Mouse (Mus musculus) liver (tissue): Measurements from ENCODE around the gene Dnajb12.

Experiments
- DNase-seq: peaks from one replicate; pipeline ENCODE4 v3.0.0-alpha.2; 2020; ENCODE audit warnings: mixed read lengths

Gene Dnajb12

DNA sequence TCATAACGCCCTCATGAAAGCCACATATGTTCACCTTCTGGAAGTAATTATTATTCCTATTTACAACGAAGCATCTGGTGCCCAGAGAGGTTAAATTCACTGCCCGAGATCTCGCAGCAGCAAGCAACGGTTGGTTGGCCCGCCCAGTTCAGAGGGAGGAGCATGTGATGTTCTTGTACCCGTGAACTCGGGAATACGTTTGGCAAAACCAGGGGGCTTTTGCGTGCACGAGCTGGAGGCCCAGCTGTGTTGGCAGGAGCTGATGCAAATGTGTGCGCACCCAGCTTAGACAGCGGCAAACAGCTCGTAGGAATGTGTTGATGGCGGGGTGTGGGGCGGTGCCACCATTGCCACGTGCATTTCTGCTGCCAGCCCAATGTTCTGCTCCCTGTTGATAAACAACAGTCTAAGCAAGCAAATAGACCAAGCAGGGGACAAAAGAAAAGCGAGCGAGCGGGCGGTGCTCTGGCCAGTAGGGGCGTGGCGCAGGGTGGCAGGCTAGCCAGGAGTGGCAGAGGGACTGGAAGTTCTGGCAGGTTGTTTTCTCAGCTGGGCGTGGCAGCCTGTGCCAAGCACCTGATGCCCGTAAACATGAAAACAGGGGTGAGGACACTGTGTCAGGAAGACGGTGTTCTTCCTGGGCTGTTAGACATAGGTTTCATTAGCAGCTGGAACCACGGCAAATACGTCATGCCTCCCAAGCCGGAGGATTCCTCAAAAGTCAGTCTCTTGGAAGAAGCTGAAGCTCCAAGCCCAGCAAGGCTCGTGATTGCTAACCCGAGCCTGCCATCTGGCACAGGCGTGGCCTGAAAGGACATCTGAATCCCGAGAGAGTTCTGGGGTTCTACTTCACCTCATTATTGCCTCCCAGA is 41.7 kb downstream of the Dnajb12 start:
- DNase-seq: peak; percentile 77

DNA sequence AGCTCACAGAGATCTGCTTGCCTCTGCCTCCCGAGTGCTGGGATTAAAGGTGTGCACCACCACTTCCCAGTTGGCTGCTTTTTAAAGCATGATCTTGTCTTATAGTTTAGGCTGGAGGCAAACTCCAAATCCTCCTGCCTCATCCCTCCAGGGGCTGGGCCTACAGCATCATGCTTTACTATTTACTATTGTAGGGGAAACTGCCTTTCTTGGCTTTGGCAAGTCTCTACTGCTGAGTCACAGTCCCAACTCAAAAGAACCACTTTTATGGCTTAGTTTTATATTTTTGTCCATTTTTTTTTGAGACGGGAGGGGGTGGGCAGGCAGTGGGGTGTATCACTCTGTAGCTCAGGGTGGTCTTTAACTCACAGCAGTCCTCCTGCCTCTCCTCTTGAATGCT is 44.1 kb downstream of the Dnajb12 start:
- DNase-seq: no peak

DNA sequence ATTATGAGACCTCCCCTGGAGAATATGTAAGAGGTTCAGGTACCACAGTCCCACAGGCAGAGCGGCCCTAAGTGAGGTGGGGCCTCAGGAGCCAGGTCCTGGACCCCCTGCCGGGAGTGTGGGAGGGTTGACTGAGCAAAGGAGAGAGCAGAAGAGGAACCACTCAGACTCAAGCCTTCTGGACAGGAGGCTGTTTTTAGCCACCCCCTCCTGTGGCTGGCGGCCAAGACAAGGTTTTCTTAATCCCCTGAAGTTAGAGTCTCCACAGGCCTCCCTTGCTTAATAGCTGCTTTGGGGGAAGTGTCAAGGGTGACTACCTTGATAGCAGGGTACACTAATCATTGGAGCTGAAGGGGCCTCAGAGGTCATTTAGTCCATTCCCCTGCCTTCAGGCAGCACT is 44.9 kb downstream of the Dnajb12 start:
- DNase-seq: no peak

DNA sequence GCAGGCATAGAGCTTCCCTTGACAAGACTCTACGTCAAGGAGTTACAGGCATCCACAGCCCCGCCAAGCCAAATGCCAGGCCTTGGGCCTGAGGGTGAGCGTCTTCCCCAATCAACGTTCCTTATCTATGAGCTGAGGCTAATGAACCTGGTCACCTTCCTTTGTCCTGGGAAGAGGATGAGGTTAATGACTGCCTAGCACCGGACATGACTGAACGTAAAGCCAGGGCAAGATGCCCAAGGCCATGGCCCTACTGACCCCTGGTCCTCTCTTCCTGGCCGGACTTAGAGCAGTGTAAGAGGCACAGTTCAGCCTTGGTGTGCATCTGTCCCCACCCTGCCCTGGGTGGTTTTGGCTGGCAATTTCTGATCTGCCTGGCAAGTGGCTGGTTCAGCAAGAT is 49.8 kb downstream of the Dnajb12 start:
- DNase-seq: no peak

DNA sequence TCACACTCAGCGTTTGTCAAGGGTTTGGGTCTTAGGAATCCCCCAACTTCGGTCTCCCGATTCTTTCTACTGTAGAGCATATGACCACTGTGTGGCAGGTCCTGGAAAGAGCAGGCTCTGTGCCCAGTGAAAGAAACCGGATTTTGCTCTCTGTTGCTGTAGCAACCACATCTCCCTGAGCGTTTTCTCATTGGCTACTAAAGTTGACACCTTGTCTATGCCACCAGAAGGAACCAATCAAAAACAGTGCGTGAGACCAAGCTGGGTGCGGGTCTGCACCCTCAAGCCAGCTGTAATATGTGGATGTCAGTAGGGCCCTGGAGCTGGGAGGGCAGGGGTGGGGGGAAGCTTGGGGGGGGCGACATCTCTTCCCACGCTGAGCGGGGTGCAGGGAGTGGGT is 51.6 kb downstream of the Dnajb12 start:
- DNase-seq: no peak

DNA sequence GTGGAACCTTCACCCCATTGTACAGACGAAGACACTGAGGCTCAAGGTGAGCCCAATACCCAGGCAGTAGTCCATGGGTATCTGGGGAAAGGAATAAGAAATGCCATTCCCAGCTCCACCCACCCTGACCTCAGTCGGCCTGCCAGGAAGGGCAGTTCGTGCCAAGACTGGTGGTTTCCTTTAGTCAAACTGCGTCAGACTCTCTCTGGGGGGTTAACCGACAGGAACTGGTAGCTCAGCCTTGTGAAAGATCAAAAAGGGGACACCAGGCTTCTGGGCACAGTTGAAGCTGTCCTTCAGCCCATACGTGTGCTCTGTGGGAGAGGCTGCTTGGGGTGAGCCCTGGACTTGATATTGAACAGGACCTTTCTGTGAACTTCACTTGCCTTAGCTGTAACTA is 53.2 kb downstream of the Dnajb12 start:
- DNase-seq: no peak

DNA sequence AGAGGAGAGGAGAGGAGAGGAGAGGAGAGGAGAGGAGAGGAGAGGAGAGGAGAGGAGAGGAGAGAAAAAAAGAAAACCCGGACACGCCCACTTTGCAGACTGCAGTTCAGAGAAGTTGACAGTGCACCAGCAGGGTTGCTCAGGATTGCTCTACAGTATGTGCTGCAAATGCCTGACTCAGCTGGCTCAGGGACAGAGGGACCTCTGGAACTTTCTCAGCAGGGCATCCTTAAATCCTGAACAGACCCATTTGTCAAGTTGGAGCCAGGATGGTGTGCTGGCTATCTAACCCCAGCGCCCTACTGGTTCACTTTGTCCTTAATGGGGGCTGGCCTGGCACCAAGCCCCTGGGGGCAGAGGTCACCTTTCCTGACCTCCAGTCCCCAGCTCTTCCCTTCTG is 54.7 kb downstream of the Dnajb12 start:
- DNase-seq: no peak

DNA sequence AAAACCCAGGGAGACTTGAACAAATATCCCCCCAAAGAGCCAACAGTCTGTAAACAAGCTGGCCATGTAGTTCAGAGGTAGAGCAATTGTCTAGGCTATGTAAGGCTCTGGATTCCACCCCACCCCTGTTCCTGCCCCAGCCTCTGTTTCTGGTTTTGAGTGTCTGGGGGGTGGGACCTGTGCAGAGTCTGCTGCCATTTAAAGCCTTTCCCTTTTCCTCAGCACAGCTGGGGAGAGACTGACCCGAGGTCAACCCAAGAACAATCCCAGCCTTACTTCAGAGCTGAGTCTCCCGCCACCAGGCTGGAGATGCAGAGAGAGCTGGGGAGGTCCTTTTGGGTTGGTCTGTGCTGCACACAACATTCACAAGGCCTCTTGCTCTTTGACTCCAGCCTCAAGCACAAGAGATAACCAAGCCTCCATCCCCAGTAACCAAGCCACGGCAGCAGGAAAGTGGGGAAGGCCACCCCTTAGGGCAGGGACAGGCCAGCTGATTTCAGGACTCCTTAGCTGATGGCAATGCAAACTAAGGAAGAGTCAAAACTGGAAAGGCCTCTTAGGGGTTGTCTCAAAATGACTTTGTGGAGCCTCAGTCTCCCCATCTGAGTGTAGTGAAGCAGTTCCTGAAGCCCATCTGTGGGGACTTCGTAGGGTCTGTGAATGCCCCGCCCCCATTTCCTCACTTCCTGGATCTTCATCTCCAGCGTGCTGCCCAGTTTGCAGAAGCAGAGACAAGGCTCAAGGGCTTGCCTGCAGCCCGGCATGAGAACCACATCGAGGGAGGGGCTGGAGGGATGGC is 56.9 kb downstream of the Dnajb12 start:
- DNase-seq: no peak

DNA sequence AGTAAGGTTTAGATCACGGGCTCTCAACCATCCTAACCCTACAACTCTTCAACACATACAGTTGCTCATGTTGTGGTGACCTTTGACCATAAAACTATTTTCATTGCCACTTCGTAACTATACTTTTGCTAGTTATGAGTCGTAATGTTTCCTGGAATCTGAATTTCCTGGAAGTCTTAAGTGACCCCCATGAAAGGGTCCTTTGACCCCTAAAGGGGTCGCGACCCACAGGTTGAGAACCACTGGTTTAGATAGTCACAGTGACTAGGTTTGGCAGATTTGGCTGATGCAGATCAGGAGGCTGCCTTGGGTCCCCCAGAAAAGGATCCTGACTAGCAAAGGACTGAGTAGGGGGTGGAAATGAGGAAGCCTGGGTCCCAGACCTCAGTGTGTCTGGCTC is 59.3 kb downstream of the Dnajb12 start:
- DNase-seq: no peak

DNA sequence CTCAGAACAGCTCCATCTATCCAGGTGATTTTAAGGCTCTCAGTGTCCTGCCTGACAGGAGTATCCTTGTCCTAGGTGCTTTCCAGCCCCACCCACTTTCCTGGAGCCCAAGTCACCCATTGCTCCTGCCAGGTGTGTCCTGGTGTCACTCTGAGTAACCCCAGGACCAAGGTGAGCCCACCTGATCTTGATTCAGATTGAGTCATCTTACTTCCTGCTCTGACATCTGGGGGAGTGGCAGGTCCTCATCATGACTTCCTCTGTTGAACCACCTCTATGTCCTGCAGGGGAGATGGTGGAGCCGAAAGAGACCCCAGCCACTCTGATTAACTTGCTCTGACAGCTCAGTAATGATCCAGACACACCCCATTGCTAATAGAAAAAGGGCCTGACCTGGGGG is 59.7 kb downstream of the Dnajb12 start:
- DNase-seq: no peak

DNA sequence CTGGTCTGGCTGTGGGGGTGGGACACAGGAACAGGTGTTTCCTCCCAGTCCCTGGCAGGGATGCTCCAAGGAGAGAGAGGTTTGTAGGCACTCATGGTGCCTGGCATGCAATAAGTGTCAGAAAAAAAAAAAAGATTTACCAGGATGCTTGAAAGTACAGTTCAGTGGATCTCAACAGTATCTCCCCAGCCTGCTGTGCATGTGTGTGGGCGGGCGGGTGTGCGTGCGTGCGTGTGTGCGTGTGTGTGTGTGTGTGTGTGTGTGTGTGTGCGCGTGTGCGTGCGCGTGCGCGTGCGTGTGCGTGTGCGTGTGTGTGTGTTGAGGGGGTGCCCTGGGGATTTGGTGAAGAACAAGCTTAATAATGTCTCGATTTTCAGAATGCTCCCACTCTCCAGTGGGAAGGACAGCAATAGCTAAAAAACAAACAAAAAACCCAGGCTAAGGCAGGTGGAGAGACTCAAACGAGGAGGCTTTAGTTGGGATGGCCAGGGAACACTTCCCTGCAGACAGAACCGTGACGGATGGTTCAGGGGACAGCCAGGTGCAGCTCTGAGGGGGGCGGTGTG is 63.0 kb downstream of the Dnajb12 start:
- DNase-seq: no peak

DNA sequence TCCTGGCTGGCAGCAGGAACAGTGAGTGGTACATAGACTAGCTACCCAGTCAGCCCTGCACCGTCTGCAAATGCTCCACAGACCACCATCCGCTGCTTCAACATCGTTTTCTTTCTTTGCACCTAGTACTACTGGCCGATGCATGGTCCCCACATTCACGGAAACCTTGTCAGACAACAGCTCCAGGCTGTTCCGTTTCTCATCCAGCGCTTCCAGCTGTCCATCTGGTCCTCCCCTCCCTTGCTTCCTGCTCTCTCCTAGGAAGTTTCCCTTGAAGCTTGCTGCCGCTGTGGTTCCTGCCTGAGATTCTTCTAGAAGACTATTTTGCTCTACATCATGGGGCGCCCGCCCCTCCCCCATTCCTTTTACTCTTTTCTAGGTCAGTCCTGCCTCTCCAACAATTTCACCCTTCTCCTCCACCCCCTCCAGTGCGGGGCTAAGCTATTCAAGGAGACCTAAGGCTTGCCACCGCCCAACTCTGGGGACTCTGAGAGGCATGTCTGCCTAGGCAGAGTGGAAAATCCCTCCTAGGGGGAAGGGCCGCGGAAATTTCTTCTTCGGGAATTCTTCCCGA is 63.6 kb downstream of the Dnajb12 start:
- DNase-seq: no peak

DNA sequence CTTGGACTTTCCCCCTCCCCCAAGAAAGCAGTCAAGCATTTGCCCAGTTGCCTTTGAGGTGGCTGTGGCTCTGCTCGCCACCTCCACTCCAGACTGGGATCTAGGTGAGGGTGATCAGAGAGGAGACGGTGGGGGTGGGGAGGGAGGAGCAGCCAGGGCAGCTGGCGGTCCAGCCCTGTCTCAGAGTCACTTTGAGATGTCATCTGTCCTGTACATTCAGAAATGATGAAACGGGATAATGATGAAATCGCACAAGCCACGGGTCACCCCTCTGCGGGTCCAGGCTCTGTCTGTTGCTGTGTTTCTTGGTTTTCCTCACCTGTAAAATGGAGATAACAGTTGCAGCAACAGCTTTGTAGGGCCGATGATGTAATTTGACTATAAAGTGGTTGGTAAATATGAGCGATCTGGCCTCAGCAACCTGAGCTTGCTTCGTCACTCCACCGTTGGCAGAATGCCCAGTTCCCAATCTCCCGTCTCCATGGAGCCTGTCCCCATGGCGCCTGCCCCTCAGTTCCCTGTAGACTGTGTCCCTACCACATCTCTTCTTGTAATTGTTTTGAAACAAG is 64.1 kb downstream of the Dnajb12 start:
- peak; percentile 74 for DNase-seq

DNA sequence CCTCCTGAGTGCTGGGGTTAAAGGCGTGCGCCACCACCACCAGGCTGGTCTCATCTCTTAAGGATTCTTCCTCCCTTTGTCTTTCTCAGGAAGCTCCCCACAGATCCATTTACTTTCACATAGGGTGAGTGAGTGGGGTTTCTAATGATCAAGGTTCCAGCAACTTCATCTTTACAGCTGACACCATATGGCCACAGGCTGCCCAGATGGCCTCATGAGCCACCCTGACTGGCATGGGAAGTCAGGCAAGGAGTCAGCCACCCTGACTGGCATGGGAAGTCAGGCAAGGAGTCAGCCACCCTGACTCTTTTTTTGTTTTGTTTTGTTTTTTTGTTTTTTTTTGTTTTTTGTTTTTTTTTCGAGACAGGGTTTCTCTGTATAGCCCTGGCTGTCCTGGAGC is 66.1 kb downstream of the Dnajb12 start:
- no peak for DNase-seq

DNA sequence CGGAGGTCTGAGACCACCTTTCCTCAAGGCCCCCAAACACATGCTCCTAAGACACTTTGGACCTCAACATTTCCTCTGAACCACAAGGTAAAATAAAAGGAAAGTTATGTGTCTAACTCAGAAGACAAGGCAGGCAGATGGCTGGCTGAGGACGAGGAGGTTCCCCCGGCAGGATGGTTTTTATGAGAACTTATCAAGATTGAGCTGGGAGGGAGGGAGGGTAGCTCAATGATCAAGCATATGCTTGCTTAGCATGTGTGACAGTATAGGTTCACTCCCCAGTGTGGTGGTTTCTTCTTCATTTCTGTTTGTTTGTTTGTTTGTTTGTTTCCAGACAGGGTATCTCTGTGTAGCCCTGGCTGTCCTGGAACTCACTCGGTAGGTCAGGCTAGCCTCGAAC is 67.0 kb downstream of the Dnajb12 start:
- no peak for DNase-seq

DNA sequence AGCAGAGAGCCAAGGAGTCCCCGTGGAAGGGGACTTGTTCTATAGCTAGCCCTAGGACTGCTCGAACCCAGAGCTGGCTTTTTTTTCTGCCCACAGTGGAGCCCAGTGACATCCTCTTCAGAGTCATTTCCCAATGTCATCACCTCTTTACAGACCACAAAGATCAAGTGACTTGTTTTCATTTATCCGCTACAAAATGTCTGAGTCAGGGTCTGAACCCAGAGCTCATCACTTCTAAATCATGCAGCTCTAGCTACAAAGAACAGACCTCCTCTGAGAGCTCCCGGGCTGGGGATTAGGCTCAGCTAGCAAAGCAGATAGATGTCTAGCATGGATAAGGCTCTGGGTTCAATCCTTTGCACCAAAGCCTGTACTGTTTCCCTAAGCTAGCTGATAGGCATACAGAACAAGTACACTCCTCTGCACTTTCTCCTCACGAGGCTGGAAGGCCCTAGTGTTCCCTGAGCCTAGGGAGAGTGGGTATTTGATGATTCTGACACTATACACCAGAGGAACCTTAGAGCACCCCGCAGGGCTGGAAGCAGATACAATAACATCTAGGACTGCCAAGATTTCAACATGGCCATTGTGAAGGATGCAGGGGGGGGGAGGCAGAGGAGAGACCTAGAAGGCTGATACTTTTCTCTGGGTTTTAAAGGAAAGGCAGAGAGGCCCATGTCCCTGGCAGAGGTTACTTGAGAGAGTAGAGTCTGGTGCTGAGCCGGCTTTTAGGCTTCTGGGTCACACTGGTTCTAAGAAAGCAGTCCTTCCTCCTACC is 68.1 kb downstream of the Dnajb12 start:
- DNase-seq: no peak

DNA sequence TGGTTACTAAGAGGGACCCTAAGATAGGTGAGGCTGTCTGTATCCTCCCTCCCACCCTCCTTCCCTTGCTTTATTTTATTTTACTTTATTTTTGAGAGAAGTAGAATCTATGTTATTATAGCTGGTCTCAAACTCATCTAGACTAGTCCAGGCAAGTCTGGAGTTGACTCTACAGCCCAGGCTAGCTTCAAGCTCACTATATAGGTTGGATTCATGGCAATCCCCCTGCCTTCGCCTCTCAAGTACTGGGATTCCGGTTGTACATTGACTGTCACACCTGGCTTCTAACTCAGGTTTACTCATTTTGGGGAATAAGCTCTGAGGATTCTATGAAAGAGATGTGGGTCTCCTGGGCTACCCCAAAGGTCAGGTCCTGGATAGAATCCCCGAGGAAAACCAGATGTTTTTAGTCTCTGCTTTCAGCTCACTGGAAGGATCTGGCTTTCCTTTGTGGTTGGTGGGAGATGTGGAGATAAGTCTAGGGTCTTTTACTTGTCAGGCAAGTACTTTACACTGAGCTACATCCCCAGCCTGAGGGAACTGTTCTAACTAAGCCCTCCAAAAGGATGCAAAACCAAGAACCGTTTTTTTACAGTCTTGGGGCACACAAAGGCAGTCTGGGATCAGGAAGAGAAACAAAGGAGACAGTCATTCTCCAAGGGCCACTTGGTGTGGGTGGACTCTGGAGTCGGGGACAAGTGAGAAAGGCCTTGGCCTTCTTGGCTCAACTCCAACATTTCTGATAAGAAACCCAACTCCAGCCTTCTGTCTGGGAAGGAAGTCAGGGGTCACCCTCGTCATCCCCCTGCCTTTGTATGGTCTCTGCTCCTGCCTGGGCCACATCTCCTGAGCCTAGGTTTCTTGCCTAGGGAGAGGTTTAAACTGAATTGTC is 69.3 kb downstream of the Dnajb12 start:
- DNase-seq: no peak
